Mouse (Mus musculus) liver, embryonic 13.5 days (tissue): ENCODE measurements around the gene Galnt6. TPM values are rescaled to one million over a fixed set of nuclear protein-coding genes. Genes with fewer than 3 reads are reported as not detected.

Experiments used
- ATAC-seq: fragments of 200-750 bp; cut with Nextera tagmentation; 2 replicates; pipeline ENCODE4 v1.8.0; 2017; ENCODE audit warnings: low read depth, mild to moderate bottlenecking, moderate number of reproducible peaks, moderate library complexity
- DNase-seq: peaks from one replicate; pipeline ENCODE4 v3.0.0; 2022
- H3K27ac ChIP-seq: fragments of 300-500 bp; sonication (generic); 2 replicates; pipeline ENCODE4 v1.5.1; 2015; ENCODE audit warnings: moderate library complexity, mild to moderate bottlenecking, inconsistent platforms
- H3K27me3 ChIP-seq: fragments of 300-500 bp; sonication (generic); 2 replicates; pipeline ENCODE4 v1.6.1; 2015; ENCODE audit warnings: mild to moderate bottlenecking, inconsistent platforms
- H3K36me3 ChIP-seq: fragments of 300-500 bp; sonication (generic); 2 replicates; pipeline ENCODE4 v1.6.1; 2015; ENCODE audit warnings: mild to moderate bottlenecking, inconsistent platforms
- H3K4me1 ChIP-seq: fragments of 300-500 bp; sonication (generic); replicated peaks from 2 replicates; pipeline ENCODE4 v1.6.1; 2015; ENCODE audit warnings: inconsistent platforms
- H3K4me2 ChIP-seq: fragments of 300-500 bp; sonication (generic); 2 replicates; pipeline ENCODE4 v1.6.1; 2015; ENCODE audit warnings: inconsistent platforms, mild to moderate bottlenecking, moderate library complexity
- H3K4me3 ChIP-seq: fragments of 300-500 bp; sonication (generic); replicated peaks from 2 replicates; pipeline ENCODE4 v1.5.1; 2015; ENCODE audit warnings: mild to moderate bottlenecking, inconsistent platforms
- H3K9ac ChIP-seq: fragments of 300-500 bp; sonication (generic); 2 replicates; pipeline ENCODE4 v1.6.1; 2015; ENCODE audit warnings: mild to moderate bottlenecking, inconsistent platforms
- H3K9me3 ChIP-seq: fragments of 300-500 bp; sonication (generic); replicated peaks from 2 replicates; pipeline ENCODE4 v1.6.1; 2016; ENCODE audit warnings: inconsistent platforms
- WGBS: fragments of 180-500 bp; shearing (Covaris S2); methylation state at CpG from one replicate; pipeline ENCODE4 v1.1.7; 2015; ENCODE audit not compliant: insufficient replicate concordance; 5-methylcytosine and 5-hydroxymethylcytosine counted together
- polyA plus RNA-seq: library from polyadenylated mRNA; unstranded; fragments of >200 nt; fragmentation: Nextera tagmentation; extraction: Ambion mirVana; gene quantifications from 2 replicates; pipeline ENCODE4 v1.2.1, GENCODE M21; 2015

Gene Galnt6
- polyA plus RNA-seq, 1 experiment from 2014 or later = 1.1 TPM

- Histone ChIP-seq H3K4me2 (peak overlapping the region; percentile 39; the same call in 1 of the 2 replicates), H3K27me3 (no peaks in the 10 kb centered on the region), H3K4me1 (peaks cover 58% of the 10 kb centered on the region), H3K9ac (no peak overlapping the region), H3K36me3 (no peaks in the 10 kb centered on the region), H3K27ac (no peak overlapping the region), H3K9me3 (no peaks in the 10 kb centered on the region), H3K4me3 (no peak overlapping the region)
- 60% methylated on average over 10 of the region's 10 CpGs for WGBS
- no peak for DNase-seq
- no peak for ATAC-seq
Observed at GRCm38 (mm10) chr15:100684450-100684849, 44.7 kb downstream of the Galnt6 start.

DNA sequence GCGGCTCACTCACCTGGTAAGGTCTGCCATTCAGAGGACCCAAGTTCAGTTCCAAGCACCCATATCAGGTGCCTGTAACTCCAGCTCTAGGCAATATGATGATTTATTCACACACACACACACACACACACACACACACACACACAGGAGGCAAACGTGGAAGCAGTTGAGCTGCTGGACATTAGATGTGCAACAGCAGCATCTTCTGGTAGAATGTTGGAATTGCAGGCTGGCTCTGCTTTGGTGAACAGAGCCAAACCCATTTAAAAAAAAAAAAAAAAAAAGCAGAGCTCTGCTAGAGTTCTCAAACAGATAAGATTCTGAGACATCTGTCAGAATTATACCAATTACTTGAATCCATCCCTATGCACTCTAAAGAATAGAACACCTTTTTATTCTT is 46.1 kb downstream of the Galnt6 start:
- H3K36me3 ChIP-seq = no peaks in the 10 kb centered on the region
- peaks cover 67% of the 10 kb centered on the region for H3K4me1 ChIP-seq
- no peak overlapping the region for H3K9ac ChIP-seq

GRCm38 (mm10) chr15:100681770-100682169 is 47.4 kb downstream of the Galnt6 start:
- DNase-seq = no peak
- Histone ChIP-seq H3K4me2 (no peak overlapping the region), H3K9ac (no peak overlapping the region), H3K4me3 (no peak overlapping the region), H3K27me3 (no peaks in the 10 kb centered on the region), H3K36me3 (no peaks in the 10 kb centered on the region), H3K9me3 (no peaks in the 10 kb centered on the region), H3K27ac (no peak overlapping the region), H3K4me1 (peaks cover 55% of the 10 kb centered on the region)
- WGBS = 54% methylated on average over 7 of the region's 7 CpGs
- ATAC-seq = no peak

More for the DNA sequence above, 46.1 kb downstream of the Galnt6 start:
- DNase-seq (peak; percentile 71), ATAC-seq (0 out of 2 replicates have a peak, but pooled peaks have one; percentile 18)
- Histone ChIP-seq H3K4me2 (no peak overlapping the region), H3K27ac (no peak overlapping the region), H3K27me3 (no peaks in the 10 kb centered on the region), H3K9me3 (no peaks in the 10 kb centered on the region), H3K4me3 (no peak overlapping the region)
- 44% methylated on average over 2 of the region's 2 CpGs for WGBS

- no peak overlapping the region for H3K4me3 ChIP-seq
- peaks cover 47% of the 10 kb centered on the region for H3K4me1 ChIP-seq
- no peak overlapping the region for H3K27ac ChIP-seq
- no peaks in the 10 kb centered on the region for H3K36me3 ChIP-seq
- no peaks in the 10 kb centered on the region for H3K9me3 ChIP-seq
- H3K9ac ChIP-seq = no peak overlapping the region
- DNase-seq = no peak
- no peak for ATAC-seq
- 28% methylated on average over 3 of the region's 3 CpGs for WGBS
- H3K4me2 ChIP-seq = no peak overlapping the region
- H3K27me3 ChIP-seq = no peaks in the 10 kb centered on the region
Observed at GRCm38 (mm10) chr15:100680381-100680780, 48.8 kb downstream of the Galnt6 start.

- Histone ChIP-seq H3K4me2 (no peak overlapping the region), H3K9ac (no peak overlapping the region), H3K36me3 (no peaks in the 10 kb centered on the region), H3K27me3 (no peaks in the 10 kb centered on the region), H3K9me3 (no peaks in the 10 kb centered on the region), H3K4me3 (no peak overlapping the region), H3K27ac (no peak overlapping the region), H3K4me1 (peaks cover 47% of the 10 kb centered on the region)
- ATAC-seq (no peak), DNase-seq (no peak)
- WGBS = 68% methylated on average over 14 of the region's 14 CpGs
Observed at GRCm38 (mm10) chr15:100679005-100679404, 50.2 kb downstream of the Galnt6 start.

DNA sequence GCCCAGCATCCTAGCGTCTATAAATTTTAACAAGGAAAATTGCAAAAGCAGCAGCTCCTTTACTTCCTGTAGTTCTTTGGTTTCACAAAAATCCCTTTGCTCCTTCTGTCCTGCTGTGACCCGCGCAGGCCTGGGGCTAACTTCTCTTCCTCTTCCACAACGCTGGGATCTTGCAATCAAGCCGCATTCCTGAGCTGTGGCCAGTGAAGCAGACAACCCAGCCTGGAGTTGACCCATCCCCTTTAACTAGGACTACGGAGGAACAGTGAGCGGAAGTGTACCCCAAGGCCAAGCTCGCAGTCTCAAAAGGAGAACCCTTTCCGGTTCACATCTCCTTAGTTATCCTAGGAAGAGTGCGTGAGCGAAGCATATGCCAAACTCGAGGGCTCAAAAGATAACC is 50.6 kb downstream of the Galnt6 start:
- 71% methylated on average over 12 of the region's 12 CpGs for WGBS
- peaks cover 52% of the 10 kb centered on the region for H3K4me1 ChIP-seq
- no peak overlapping the region for H3K4me2 ChIP-seq
- no peak overlapping the region for H3K9ac ChIP-seq
- peak overlapping the region; percentile 38; the same call in 1 of the 2 replicates for H3K27ac ChIP-seq
- ATAC-seq = no peak
- DNase-seq = no peak
- no peaks in the 10 kb centered on the region for H3K27me3 ChIP-seq
- no peak overlapping the region for H3K4me3 ChIP-seq
- no peaks in the 10 kb centered on the region for H3K9me3 ChIP-seq
- H3K36me3 ChIP-seq = no peaks in the 10 kb centered on the region

DNA sequence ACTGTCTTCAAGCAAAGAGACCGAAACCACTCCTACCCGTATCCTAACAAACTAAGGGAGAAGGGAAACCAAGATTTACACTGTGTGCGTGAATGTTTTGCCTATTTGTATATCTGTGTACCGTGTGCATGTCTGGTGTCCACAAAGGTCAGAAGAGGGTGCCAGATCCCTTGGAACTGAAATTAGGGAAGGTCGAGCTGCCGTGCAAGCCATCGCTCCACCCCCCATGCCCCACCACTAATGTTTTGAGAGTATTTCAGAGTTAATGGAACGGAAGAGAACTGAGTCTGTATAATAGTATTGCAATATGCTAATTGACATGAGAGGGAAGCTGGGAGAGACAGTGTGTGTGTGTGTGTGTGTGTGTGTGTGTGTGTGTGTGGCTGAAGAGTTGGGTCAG is 51.5 kb downstream of the Galnt6 start:
- H3K4me3 ChIP-seq = no peak overlapping the region
- no peak overlapping the region for H3K27ac ChIP-seq
- no peaks in the 10 kb centered on the region for H3K9me3 ChIP-seq
- no peaks in the 10 kb centered on the region for H3K27me3 ChIP-seq
- H3K4me1 ChIP-seq = peaks cover 61% of the 10 kb centered on the region
- no peak for DNase-seq
- 75% methylated on average over 8 of the region's 8 CpGs for WGBS
- H3K36me3 ChIP-seq = no peaks in the 10 kb centered on the region
- ATAC-seq = no peak
- no peak overlapping the region for H3K9ac ChIP-seq
- H3K4me2 ChIP-seq = no peak overlapping the region

DNA sequence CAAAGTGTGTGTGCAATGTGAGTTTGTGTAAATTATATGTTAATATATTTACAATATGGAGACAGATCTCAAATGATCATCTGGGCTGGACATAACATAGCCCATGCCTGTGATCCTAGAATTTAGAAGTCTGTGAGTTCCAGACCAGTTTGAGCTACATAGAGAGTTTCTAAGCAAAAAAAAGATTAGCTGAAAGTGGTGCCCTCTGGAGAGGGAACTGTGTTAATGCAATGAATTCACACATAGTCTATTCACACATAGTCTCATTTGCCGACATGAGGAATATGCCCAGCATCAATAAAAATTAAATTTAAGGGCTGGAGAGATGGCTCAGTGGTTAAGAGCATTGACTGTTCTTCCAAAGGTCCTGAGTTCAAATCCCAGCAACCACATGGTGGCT is 52.7 kb downstream of the Galnt6 start:
- no peaks in the 10 kb centered on the region for H3K27me3 ChIP-seq
- no peak overlapping the region for H3K4me2 ChIP-seq
- no peak overlapping the region for H3K9ac ChIP-seq
- H3K9me3 ChIP-seq = no peaks in the 10 kb centered on the region
- WGBS = 72% methylated on average over 1 of the region's 1 CpGs
- H3K4me3 ChIP-seq = no peak overlapping the region
- no peak overlapping the region for H3K27ac ChIP-seq
- ATAC-seq = no peak
- H3K4me1 ChIP-seq = peaks cover 64% of the 10 kb centered on the region
- no peak for DNase-seq
- no peaks in the 10 kb centered on the region for H3K36me3 ChIP-seq

GRCm38 (mm10) chr15:100675486-100675885 is 53.7 kb downstream of the Galnt6 start:
- Histone ChIP-seq H3K27ac (no peak overlapping the region), H3K4me3 (no peak overlapping the region), H3K9me3 (no peaks in the 10 kb centered on the region), H3K27me3 (no peaks in the 10 kb centered on the region), H3K36me3 (no peaks in the 10 kb centered on the region), H3K4me2 (no peak overlapping the region), H3K9ac (no peak overlapping the region), H3K4me1 (peaks cover 56% of the 10 kb centered on the region)
- no peak for DNase-seq
- WGBS = 53% methylated on average over 3 of the region's 3 CpGs
- ATAC-seq = no peak

DNA sequence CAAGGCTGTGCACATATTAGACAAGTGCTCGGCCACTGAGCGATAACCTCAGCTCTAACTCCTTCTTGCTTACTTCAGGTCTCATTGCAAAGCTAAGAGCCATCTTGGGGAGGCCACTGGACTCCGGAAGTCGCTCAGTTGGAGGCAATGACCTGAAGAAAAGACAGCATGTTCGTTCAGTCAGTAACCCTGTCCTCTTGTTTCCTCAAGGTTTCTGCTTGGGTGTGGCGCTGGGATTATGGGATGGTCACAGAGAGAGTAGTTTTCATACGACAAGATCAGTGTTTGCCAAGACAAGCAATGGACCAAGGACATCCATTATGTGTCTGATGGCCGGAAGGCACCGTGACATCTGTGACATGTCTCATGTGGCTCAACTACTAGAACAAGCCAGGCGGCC is 54.6 kb downstream of the Galnt6 start:
- Histone ChIP-seq H3K9me3 (no peaks in the 10 kb centered on the region), H3K4me2 (peak overlapping the region; percentile 36; the same call in 1 of the 2 replicates), H3K27me3 (no peaks in the 10 kb centered on the region), H3K27ac (peak overlapping the region; percentile 77), H3K4me1 (peaks cover 50% of the 10 kb centered on the region), H3K36me3 (no peaks in the 10 kb centered on the region), H3K4me3 (no peak overlapping the region), H3K9ac (no peak overlapping the region)
- ATAC-seq = no peak
- no peak for DNase-seq
- WGBS = 49% methylated on average over 10 of the region's 10 CpGs

- ATAC-seq = peak; percentile 86
- Histone ChIP-seq H3K27me3 (no peaks in the 10 kb centered on the region), H3K9ac (0 out of 2 replicates have a peak overlapping the region, but pooled peaks have one; percentile 19), H3K4me3 (no peak overlapping the region), H3K36me3 (no peaks in the 10 kb centered on the region), H3K4me2 (peak overlapping the region; percentile 36), H3K9me3 (no peaks in the 10 kb centered on the region), H3K27ac (peak overlapping the region; percentile 77), H3K4me1 (peaks cover 56% of the 10 kb centered on the region)
- DNase-seq = peak; percentile 65
- WGBS = 9% methylated on average over 12 of the region's 12 CpGs
Observed at GRCm38 (mm10) chr15:100673585-100674391, 55.4 kb downstream of the Galnt6 start.

DNA sequence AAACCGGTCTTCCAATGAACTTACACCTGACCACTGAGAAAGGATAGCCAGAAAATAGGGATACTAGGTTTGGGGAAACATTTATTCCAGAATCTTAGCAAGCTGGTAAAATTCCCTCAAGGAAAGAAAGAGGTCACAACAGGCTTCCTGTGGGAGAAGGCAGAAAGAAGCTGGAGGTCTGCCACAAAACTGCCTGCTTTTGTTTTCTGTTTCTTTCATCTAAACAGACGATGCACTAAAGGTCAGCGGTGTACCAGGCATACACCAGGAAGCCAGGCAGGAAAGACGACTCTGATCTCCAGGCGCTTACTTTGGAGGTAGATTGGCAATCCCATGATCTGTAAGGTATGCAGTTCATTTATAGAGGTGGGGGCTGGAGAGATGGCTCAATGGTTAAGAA is 58.3 kb downstream of the Galnt6 start:
- no peaks in the 10 kb centered on the region for H3K9me3 ChIP-seq
- H3K9ac ChIP-seq = no peak overlapping the region
- no peak overlapping the region for H3K4me3 ChIP-seq
- no peak overlapping the region for H3K27ac ChIP-seq
- ATAC-seq = no peak
- no peak overlapping the region for H3K4me2 ChIP-seq
- no peak for DNase-seq
- H3K27me3 ChIP-seq = no peaks in the 10 kb centered on the region
- 76% methylated on average over 5 of the region's 5 CpGs for WGBS
- H3K4me1 ChIP-seq = peaks cover 75% of the 10 kb centered on the region
- no peaks in the 10 kb centered on the region for H3K36me3 ChIP-seq
